Mouse (Mus musculus) olfactory bulb, adult 2 months (tissue): Measurements from ENCODE around the gene Tra2a. TPM values are rescaled to one million over a fixed set of nuclear protein-coding genes. Genes with fewer than 3 reads are reported as not detected.

Experiments
- H3K27ac ChIP-seq: fragments of 200-500 bp; 2 replicates; pipeline ENCODE4 v1.5.1; 2012; ENCODE audit warnings: low read depth, low read length; ENCODE audit not compliant: insufficient read depth
- H3K4me1 ChIP-seq: fragments of 200-500 bp; 2 replicates; pipeline ENCODE4 v1.6.1; 2012; ENCODE audit warnings: low read length; ENCODE audit not compliant: control insufficient read depth, insufficient read depth
- H3K4me3 ChIP-seq: fragments of 200-500 bp; 2 replicates; pipeline ENCODE4 v1.5.1; 2012; ENCODE audit warnings: mild to moderate bottlenecking, low read depth, low read length, moderate library complexity; ENCODE audit not compliant: insufficient read depth
- CTCF ChIP-seq: fragments of 200-500 bp; IDR thresholded peaks from 2 replicates; pipeline ENCODE4 v1.5.1; 2012; ENCODE audit warnings: low read depth, mild to moderate bottlenecking, low read length, moderate library complexity; ENCODE audit not compliant: insufficient read depth
- POLR2A ChIP-seq: fragments of 200-500 bp; IDR thresholded peaks from 2 replicates; pipeline ENCODE4 v1.6.1; 2012; ENCODE audit warnings: mild to moderate bottlenecking, low read depth, low read length, moderate library complexity; ENCODE audit not compliant: insufficient read depth
- WGBS: fragments of 180-500 bp; shearing (Covaris S2); methylation state at CpG from one replicate; pipeline ENCODE4 v1.1.7; 2018; 5-methylcytosine and 5-hydroxymethylcytosine counted together
- polyA plus RNA-seq: library from polyadenylated mRNA; stranded (reverse); fragments of >200 nt; gene quantifications from 2 replicates; pipeline ENCODE4 v1.2.4, GENCODE M21; 2012; ENCODE audit warnings: low replicate concordance; ENCODE audit not compliant: missing spikeins, insufficient read depth, insufficient read length

Tra2a gene
- polyA plus RNA-seq, 1 experiment = not detected

DNA sequence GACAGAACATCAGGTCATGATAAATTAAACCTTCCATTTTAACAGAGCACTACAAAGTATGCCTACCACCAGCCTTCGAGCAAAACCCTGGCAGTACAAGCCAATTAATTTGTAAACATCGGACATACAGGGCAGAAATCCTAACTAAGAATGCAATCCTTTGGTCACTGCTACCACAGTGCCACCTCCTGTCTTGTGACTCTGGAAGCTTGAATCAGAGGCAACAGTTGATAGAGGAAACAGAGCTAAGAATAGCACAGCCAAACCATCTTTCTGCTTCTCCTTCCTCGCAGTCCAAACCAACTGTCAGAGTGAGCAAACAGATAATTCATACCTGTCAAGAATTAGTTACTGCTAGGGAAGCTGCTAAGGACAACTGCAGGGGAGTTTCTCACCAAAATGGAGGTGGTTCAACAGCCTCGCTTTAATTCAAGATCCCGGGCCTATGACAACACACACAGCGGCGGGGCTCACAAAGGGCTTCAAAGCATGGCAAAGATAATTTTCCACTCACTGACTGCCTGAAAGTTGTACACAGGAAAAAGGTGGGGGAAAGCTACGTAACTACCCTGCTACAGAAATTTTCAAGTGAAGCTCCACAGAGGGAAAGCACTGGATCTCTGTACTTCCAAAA, 55.4 kb downstream of the Tra2a start:
- no peak overlapping the region for H3K4me3 ChIP-seq
- WGBS = 56% methylated on average over 8 of the region's 8 CpGs
- no peaks in the 10 kb centered on the region for H3K4me1 ChIP-seq
- no peak overlapping the region for H3K27ac ChIP-seq
- TF ChIP-seq POLR2A (no peak), CTCF (no peak)

DNA sequence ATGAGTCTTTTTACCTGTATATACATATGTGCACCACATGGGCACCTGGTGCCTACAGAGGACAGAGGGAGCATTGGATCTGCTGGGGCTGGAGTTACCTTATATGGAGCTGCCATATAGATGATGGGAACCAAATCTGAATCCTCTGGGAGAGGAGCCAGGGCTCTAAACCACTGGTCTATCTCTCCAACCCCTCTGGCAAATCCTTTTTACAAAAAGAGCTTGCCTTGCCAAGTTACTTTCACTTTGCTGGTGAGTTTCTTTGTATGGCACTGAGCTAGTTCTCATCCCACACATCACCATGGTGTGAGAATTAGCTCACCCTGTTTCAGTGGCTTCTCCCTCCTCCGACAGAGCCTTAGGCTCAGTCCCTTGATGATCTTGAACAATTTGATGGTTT, 57.4 kb downstream of the Tra2a start:
- H3K4me3 ChIP-seq = no peak overlapping the region
- H3K27ac ChIP-seq = no peak overlapping the region
- TF ChIP-seq CTCF (no peak), POLR2A (no peak)
- WGBS = 58% methylated on average over 1 of the region's 1 CpGs
- H3K4me1 ChIP-seq = no peaks in the 10 kb centered on the region

DNA sequence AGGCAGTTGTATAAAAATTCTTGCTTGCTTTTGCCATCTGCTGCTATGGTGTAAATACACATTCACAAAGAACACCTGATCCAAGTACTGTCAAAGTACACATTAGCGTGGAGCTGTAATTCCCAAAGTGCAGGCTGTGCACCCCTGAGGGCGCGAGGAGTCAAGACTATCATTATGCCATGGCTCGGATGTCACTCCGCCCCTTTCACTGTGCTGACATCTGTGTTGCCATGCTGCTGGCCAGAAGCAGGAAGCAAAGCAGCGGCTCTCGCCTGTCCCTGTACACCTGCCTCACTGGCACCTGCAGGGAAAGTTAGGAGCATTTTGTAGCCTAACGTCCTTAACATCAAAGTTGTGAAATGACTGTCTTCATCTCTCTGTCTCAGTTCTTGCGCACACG, 68.6 kb downstream of the Tra2a start:
- no peak for TF ChIP-seq POLR2A
- no peak for TF ChIP-seq CTCF
- WGBS = 70% methylated on average over 10 of the region's 10 CpGs
- Histone ChIP-seq H3K4me3 (no peak overlapping the region), H3K4me1 (no peaks in the 10 kb centered on the region), H3K27ac (no peak overlapping the region)

GRCm38 (mm10) chr6:49194536-49194935, 69.3 kb downstream of the Tra2a start:
- TF ChIP-seq POLR2A = no peak
- TF ChIP-seq CTCF = no peak
- no peaks in the 10 kb centered on the region for H3K4me1 ChIP-seq
- H3K27ac ChIP-seq = no peak overlapping the region
- WGBS = 93% methylated on average over 4 of the region's 4 CpGs
- no peak overlapping the region for H3K4me3 ChIP-seq

Other genes with a start within 250 kb of the Tra2a start
- not detected in 2 replicates for gene Gpnmb, start 227.5 kb downstream of the Tra2a start, polyA plus RNA-seq
- gene Malsu1, start 190.2 kb downstream of the Tra2a start, polyA plus RNA-seq = not detected in 2 replicates
- not detected in 2 replicates for gene Igf2bp3, start 49.1 kb downstream of the Tra2a start, polyA plus RNA-seq
- gene Ccdc126, start 55.2 kb upstream of the Tra2a start, polyA plus RNA-seq = not detected in 2 replicates
- not detected in 2 replicates for gene Fam221a, start 103.7 kb upstream of the Tra2a start, polyA plus RNA-seq
- not detected in 2 replicates for gene Stk31, start 131.6 kb upstream of the Tra2a start, polyA plus RNA-seq